10 mouse cellular contexts compared by ENCODE assay signal in genomic region chr12:100127866-100128480, GRCm38 (mm10). TPM values are rescaled to one million over a fixed set of nuclear protein-coding genes. Genes with fewer than 3 reads are reported as not detected.
A peak's percentile ranks its signal among the peaks of the same experiment; 100 is the strongest.
DNase-seq lines count a peak whose midpoint lies in the region; ATAC-seq lines count a peak whose summit lies in the region.
"Had no signal": no experiment of that assay in that cellular context is flagged by ENCODE, and none has a peak within 500 bp of the region (broad histone marks: within the 10 kb centered on the region; RNA-seq: fewer than 3 reads in every experiment).

No protein-coding gene starts in this region.

- H3K27me3 ChIP-seq in liver, embryonic 13.5 days: no peaks in the 10 kb centered on the region
- no peaks in the 10 kb centered on the region for H3K27me3 ChIP-seq in stomach, embryonic 14.5 days (ENCODE audit: control insufficient read depth, insufficient read depth, low read length)
- H3K27me3 ChIP-seq: liver, embryonic 15.5 days had no signal

- H3K27ac ChIP-seq in liver, embryonic 13.5 days: 0 out of 2 replicates have a peak overlapping the region, but pooled peaks have one; percentile 23
- H3K27ac ChIP-seq in stomach, embryonic 14.5 days (ENCODE audit: low read length): peak overlapping the region; percentile 21; the same call in 1 of the 2 replicates
- H3K27ac ChIP-seq: liver, embryonic 15.5 days had no signal

- H3K4me2 ChIP-seq in liver, embryonic 13.5 days: no peak overlapping the region
- no peak overlapping the region for H3K4me2 ChIP-seq in stomach, embryonic 14.5 days (replicated peaks; ENCODE audit: low read depth, low read length)
- H3K4me2 ChIP-seq: liver, embryonic 15.5 days had no signal

- H3K9me3 ChIP-seq in liver, embryonic 13.5 days (replicated peaks): no peaks in the 10 kb centered on the region
- H3K9me3 ChIP-seq in stomach, embryonic 14.5 days (ENCODE audit: control insufficient read depth, low read depth, low read length): no peaks in the 10 kb centered on the region
- H3K9me3 ChIP-seq: liver, embryonic 15.5 days had no signal

- no peak overlapping the region for H3K9ac ChIP-seq in liver, embryonic 13.5 days
- no peak overlapping the region for H3K9ac ChIP-seq in stomach, embryonic 14.5 days (replicated peaks; ENCODE audit: low read depth, low read length)
- H3K9ac ChIP-seq: liver, embryonic 15.5 days had no signal

- DNase-seq in frontal cortex, postnatal 25 days (ENCODE audit: low spot score in 2 of 2): no peak
- DNase-seq in liver, embryonic 13.5 days: no peak
- DNase-seq in liver: no peak
- peak; percentile 36 to 56 for DNase-seq in kidney, postnatal 4 days
- DNase-seq in thymus, postnatal 14 days: no peak
- DNase-seq: thymus, postnatal 25 days had no signal

- peak; percentile 53 for ATAC-seq in frontal cortex, adult (ENCODE audit: low TSS enrichment)
- no peak for ATAC-seq in liver, embryonic 13.5 days (ENCODE audit: low read depth)
- ATAC-seq in stomach, embryonic 14.5 days (ENCODE audit: insufficient number of reproducible peaks, insufficient read depth, low FRiP score, low read depth): no peak
- no peak for ATAC-seq in erythroid progenitor cell, adult 5-6 weeks (replicated peaks; ENCODE audit: low FRiP score, poor library complexity, severe bottlenecking)

- 65% methylated on average over 8 of the region's 8 CpGs for WGBS in liver, embryonic 13.5 days (ENCODE audit: insufficient replicate concordance)
- whole genome bisulfite sequencing in stomach, embryonic 14.5 days: 48% methylated on average over 8 of the region's 8 CpGs

- H3K36me3 ChIP-seq in liver, embryonic 13.5 days: peaks cover 84% of the 10 kb centered on the region
- peaks cover 64% of the 10 kb centered on the region for H3K36me3 ChIP-seq in stomach, embryonic 14.5 days (ENCODE audit: control insufficient read depth, insufficient read depth, low read length)

- peaks cover 13% of the 10 kb centered on the region for H3K4me1 ChIP-seq in liver, embryonic 13.5 days (replicated peaks)
- H3K4me1 ChIP-seq in stomach, embryonic 14.5 days (ENCODE audit: control insufficient read depth, insufficient read depth, low read length): no peaks in the 10 kb centered on the region

- H3K4me3 ChIP-seq in liver, embryonic 13.5 days (replicated peaks): no peak overlapping the region
- no peak overlapping the region for H3K4me3 ChIP-seq in stomach, embryonic 14.5 days (ENCODE audit: low read depth, low read length)
- H3K4me3 ChIP-seq: liver, embryonic 15.5 days had no signal

RNA-seq across cellular contexts. Expression of gene Psmc1, which starts 18.0 kb away (rescaled TPM):
- polyA plus RNA-seq in liver, embryonic 13.5 days (2015; fragmentation: Nextera tagmentation; extraction: Ambion mirVana): 193 and 221 TPM in 2 replicates
- polyA plus RNA-seq in stomach, embryonic 14.5 days (2014; fragmentation: Nextera tagmentation; extraction: Ambion mirVana): 247 and 259 TPM in 2 replicates
- total RNA-seq in erythroid progenitor cell, adult 5-6 weeks (2015; ENCODE audit: low replicate concordance): 70.0 and 102 TPM in 2 replicates
- 46.8 and 113 TPM in 2 replicates for total RNA-seq in erythroid progenitor cell, adult 5-6 weeks (2017; ENCODE audit: low replicate concordance)

RNA-seq across cellular contexts. Expression of gene Nrde2, which starts 31.5 kb away (rescaled TPM):
- polyA plus RNA-seq in liver, embryonic 13.5 days (2015; fragmentation: Nextera tagmentation; extraction: Ambion mirVana): 6.4 and 8.0 TPM in 2 replicates
- 13.1 and 13.3 TPM in 2 replicates for polyA plus RNA-seq in stomach, embryonic 14.5 days (2014; fragmentation: Nextera tagmentation; extraction: Ambion mirVana)
- total RNA-seq in erythroid progenitor cell, adult 5-6 weeks (2015; ENCODE audit: low replicate concordance): 1.4 and 10.1 TPM in 2 replicates
- total RNA-seq in erythroid progenitor cell, adult 5-6 weeks (2017; ENCODE audit: low replicate concordance): 4.8 and 11.3 TPM in 2 replicates

Comparison
In these comparisons a context has a peak if more than half of its experiments do, and no peak if none do; other contexts are left out.
1. DNase-seq: peak in kidney, postnatal 4 days (2 of 2); none in frontal cortex, postnatal 25 days (0 of 2), liver, embryonic 13.5 days (single experiment), liver (single experiment) and thymus, postnatal 14 days (single experiment).